Mouse (Mus musculus): Measurements from ENCODE around the gene Foxn2. TPM values are rescaled to one million over a fixed set of nuclear protein-coding genes. Genes with fewer than 3 reads are reported as not detected.
"Not testable (repeated sequence)": the region's sequence is repeated elsewhere in the genome, so short reads cannot be mapped to it uniquely, and the experiment has no call there.

Foxn2 gene
- polyA plus RNA-seq, 1 experiment, result 6.7 TPM

DNA sequence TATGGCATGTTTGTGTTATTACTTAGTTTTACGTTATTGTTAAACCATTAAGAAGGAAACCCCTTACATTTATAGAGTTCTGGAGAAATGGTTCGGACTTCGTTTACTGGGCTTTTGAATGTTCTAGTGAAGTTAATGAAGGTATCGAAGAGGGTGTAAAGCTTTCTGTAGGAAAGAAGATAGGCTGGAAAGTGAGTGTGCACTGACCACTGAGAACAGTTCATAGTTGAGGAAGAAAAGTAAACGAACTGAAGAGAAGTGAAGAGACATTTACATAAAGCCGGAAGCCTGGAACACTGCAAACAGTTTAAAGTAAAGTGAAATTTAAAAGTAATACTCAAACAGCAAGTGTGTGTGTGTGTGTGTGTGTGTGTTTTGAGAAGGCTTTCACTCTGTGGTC, 2.1 kb downstream of the Foxn2 start:
- DNase-seq (ENCODE audit: low read depth), result no peak
- TF ChIP-seq POLR2A (IDR thresholded peaks at IDR 0.05; ENCODE audit: borderline replicate concordance, extremely low read depth, insufficient read depth, insufficient read length, poor library complexity, severe bottlenecking) (no peak), CTCF (IDR thresholded peaks at IDR 0.05; ENCODE audit: borderline replicate concordance, extremely low read depth, insufficient read depth, insufficient read length) (no peak)

GRCm38 (mm10) chr17:88443186-88443585, 2.7 kb downstream of the Foxn2 start:
- DNase-seq (ENCODE audit: low read depth), result peak; percentile 14
- TF ChIP-seq POLR2A (IDR thresholded peaks at IDR 0.05; ENCODE audit: borderline replicate concordance, extremely low read depth, insufficient read depth, insufficient read length, poor library complexity, severe bottlenecking), result no peak
- no peak for TF ChIP-seq CTCF (IDR thresholded peaks at IDR 0.05; ENCODE audit: borderline replicate concordance, extremely low read depth, insufficient read depth, insufficient read length)

GRCm38 (mm10) chr17:88458079-88458478, 17.6 kb downstream of the Foxn2 start:
- TF ChIP-seq POLR2A (IDR thresholded peaks at IDR 0.05; ENCODE audit: borderline replicate concordance, extremely low read depth, insufficient read depth, insufficient read length, poor library complexity, severe bottlenecking) (no peak), CTCF (IDR thresholded peaks at IDR 0.05; ENCODE audit: borderline replicate concordance, extremely low read depth, insufficient read depth, insufficient read length) (no peak)
- no peak for DNase-seq (ENCODE audit: low read depth)

DNA sequence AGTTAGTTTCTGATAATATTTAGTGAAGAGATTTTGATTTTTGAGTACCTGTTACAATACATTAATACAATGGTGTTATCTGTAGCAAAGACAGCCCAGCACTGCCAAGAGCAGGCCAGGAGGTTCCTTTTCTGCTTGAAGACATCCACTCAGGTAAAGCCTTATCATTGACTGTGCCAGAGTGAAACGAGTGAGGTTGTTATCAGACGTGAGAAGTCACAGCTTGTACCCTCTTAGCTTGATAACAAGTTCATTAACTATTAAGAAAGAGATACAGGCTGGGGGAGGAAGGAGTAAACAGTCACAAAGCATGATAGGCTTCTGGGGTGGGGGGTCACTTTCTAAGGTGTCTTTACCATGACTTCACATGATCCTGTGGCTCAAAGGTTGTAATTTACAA, 19.0 kb downstream of the Foxn2 start:
- DNase-seq (ENCODE audit: low read depth), result no peak
- no peak for TF ChIP-seq CTCF (IDR thresholded peaks at IDR 0.05; ENCODE audit: borderline replicate concordance, extremely low read depth, insufficient read depth, insufficient read length)
- no peak for TF ChIP-seq POLR2A (IDR thresholded peaks at IDR 0.05; ENCODE audit: borderline replicate concordance, extremely low read depth, insufficient read depth, insufficient read length, poor library complexity, severe bottlenecking)

GRCm38 (mm10) chr17:88459916-88460901, 19.7 kb downstream of the Foxn2 start:
- DNase-seq (ENCODE audit: low read depth), result no peak
- TF ChIP-seq CTCF (IDR thresholded peaks at IDR 0.05; ENCODE audit: borderline replicate concordance, extremely low read depth, insufficient read depth, insufficient read length) (no peak), POLR2A (IDR thresholded peaks at IDR 0.05; ENCODE audit: borderline replicate concordance, extremely low read depth, insufficient read depth, insufficient read length, poor library complexity, severe bottlenecking) (no peak)

GRCm38 (mm10) chr17:88462658-88463057, 22.1 kb downstream of the Foxn2 start:
- DNase-seq (ENCODE audit: low read depth), result no peak

GRCm38 (mm10) chr17:88466591-88466990, 26.1 kb downstream of the Foxn2 start:
- no peak for DNase-seq (ENCODE audit: low read depth)
- TF ChIP-seq POLR2A (IDR thresholded peaks at IDR 0.05; ENCODE audit: borderline replicate concordance, extremely low read depth, insufficient read depth, insufficient read length, poor library complexity, severe bottlenecking), result no peak
- no peak for TF ChIP-seq CTCF (IDR thresholded peaks at IDR 0.05; ENCODE audit: borderline replicate concordance, extremely low read depth, insufficient read depth, insufficient read length)

More at GRCm38 (mm10) chr17:88462658-88463057, 22.1 kb downstream of the Foxn2 start:
- TF ChIP-seq POLR2A (IDR thresholded peaks at IDR 0.05; ENCODE audit: borderline replicate concordance, extremely low read depth, insufficient read depth, insufficient read length, poor library complexity, severe bottlenecking), result no peak
- no peak for TF ChIP-seq CTCF (IDR thresholded peaks at IDR 0.05; ENCODE audit: borderline replicate concordance, extremely low read depth, insufficient read depth, insufficient read length)

GRCm38 (mm10) chr17:88467696-88468095, 27.2 kb downstream of the Foxn2 start:
- no peak for DNase-seq (ENCODE audit: low read depth)
- TF ChIP-seq CTCF (IDR thresholded peaks at IDR 0.05; ENCODE audit: borderline replicate concordance, extremely low read depth, insufficient read depth, insufficient read length) (no peak), POLR2A (IDR thresholded peaks at IDR 0.05; ENCODE audit: borderline replicate concordance, extremely low read depth, insufficient read depth, insufficient read length, poor library complexity, severe bottlenecking) (no peak)

- not testable (repeated sequence) for DNase-seq (ENCODE audit: low read depth)
These were observed 28.3 kb downstream of the Foxn2 start for GRCm38 (mm10) chr17:88468655-88469398.

GRCm38 (mm10) chr17:88473766-88474165, 33.3 kb downstream of the Foxn2 start:
- TF ChIP-seq POLR2A (IDR thresholded peaks at IDR 0.05; ENCODE audit: borderline replicate concordance, extremely low read depth, insufficient read depth, insufficient read length, poor library complexity, severe bottlenecking), result no peak
- TF ChIP-seq CTCF (IDR thresholded peaks at IDR 0.05; ENCODE audit: borderline replicate concordance, extremely low read depth, insufficient read depth, insufficient read length), result no peak
- DNase-seq (ENCODE audit: low read depth), result peak; percentile 84

GRCm38 (mm10) chr17:88477165-88477564, 36.7 kb downstream of the Foxn2 start:
- TF ChIP-seq CTCF (IDR thresholded peaks at IDR 0.05; ENCODE audit: borderline replicate concordance, extremely low read depth, insufficient read depth, insufficient read length), result no peak
- TF ChIP-seq POLR2A (IDR thresholded peaks at IDR 0.05; ENCODE audit: borderline replicate concordance, extremely low read depth, insufficient read depth, insufficient read length, poor library complexity, severe bottlenecking), result no peak
- no peak for DNase-seq (ENCODE audit: low read depth)

All from brain, embryonic 14.5 days (tissue).